Mouse (Mus musculus): ENCODE measurements around the gene Kifc3. TPM values are rescaled to one million over a fixed set of nuclear protein-coding genes. Genes with fewer than 3 reads are reported as not detected.

Gene Kifc3
- total and polyA plus RNA-seq, 3 experiments, result 10.6 to 19.1 TPM; not detected in 1

GRCm38 (mm10) chr8:95146044-95146745, 56.4 kb downstream of the Kifc3 start:
- H3K27me3 ChIP-seq (ENCODE audit: control insufficient read depth in 1 of 2, insufficient read depth in 2 of 2, low read length in 2 of 2), result no peaks in the 10 kb centered on the region

GRCm38 (mm10) chr8:95144631-95145015, 58.0 kb downstream of the Kifc3 start:
- H3K9me3 ChIP-seq (replicated peaks; ENCODE audit: insufficient read depth, low read length), result no peaks in the 10 kb centered on the region
- DNase-seq (ENCODE audit: low read depth, low spot score), result no peak
- H3K9ac ChIP-seq (ENCODE audit: control insufficient read depth, low read depth, low read length, poor library complexity, severe bottlenecking), result no peak overlapping the region
- H3K27ac ChIP-seq (ENCODE audit: control insufficient read depth, low read depth, low read length), result no peak overlapping the region
- peaks cover 0 to 5% of the 10 kb centered on the region in 2 experiments; a peak in 1 of 4 replicates for H3K36me3 ChIP-seq (ENCODE audit: control insufficient read depth in 1 of 2, insufficient read depth in 2 of 2, low read length in 2 of 2)
- no peak overlapping the region for H3K4me3 ChIP-seq (ENCODE audit: control insufficient read depth in 1 of 2, insufficient read depth in 1 of 2, low read depth in 2 of 2, low read length in 2 of 2)
- H3K4me1 ChIP-seq (ENCODE audit: control insufficient read depth in 1 of 2, insufficient read depth in 2 of 2, low read length in 2 of 2), result peaks cover 0 to 20% of the 10 kb centered on the region in 2 experiments
- no peaks in the 10 kb centered on the region for H3K27me3 ChIP-seq (ENCODE audit: control insufficient read depth in 1 of 2, insufficient read depth in 2 of 2, low read length in 2 of 2)
- TF ChIP-seq MXI1 (IDR thresholded peaks at IDR 0.05; ENCODE audit: low read depth, low read length) (no peak), MYC (IDR thresholded peaks at IDR 0.05; ENCODE audit: low read depth, low read length) (no peak), HCFC1 (IDR thresholded peaks at IDR 0.05; ENCODE audit: low read depth, low read length) (no peak), MAFK (IDR thresholded peaks at IDR 0.05; ENCODE audit: borderline replicate concordance, low read depth, low read length) (no peak), CHD2 (IDR thresholded peaks at IDR 0.05; ENCODE audit: low read length) (no peak)
- H3K79me2 ChIP-seq (ENCODE audit: control insufficient read depth, insufficient read depth, low read length, poor library complexity), result peaks cover 2% of the 10 kb centered on the region; the same call in 1 of the 2 replicates

More at GRCm38 (mm10) chr8:95146044-95146745, 56.4 kb downstream of the Kifc3 start:
- Histone ChIP-seq H3K9me3 (replicated peaks; ENCODE audit: insufficient read depth, low read length) (no peaks in the 10 kb centered on the region), H3K9ac (ENCODE audit: control insufficient read depth, low read depth, low read length, poor library complexity, severe bottlenecking) (no peak overlapping the region), H3K79me2 (ENCODE audit: control insufficient read depth, insufficient read depth, low read length, poor library complexity) (peaks cover 2% of the 10 kb centered on the region; the same call in 1 of the 2 replicates), H3K36me3 (ENCODE audit: control insufficient read depth in 1 of 2, insufficient read depth in 2 of 2, low read length in 2 of 2) (peaks cover 0 to 6% of the 10 kb centered on the region in 2 experiments; a peak in 1 of 4 replicates), H3K27ac (ENCODE audit: control insufficient read depth, low read depth, low read length) (no peak overlapping the region), H3K4me1 (ENCODE audit: control insufficient read depth in 1 of 2, insufficient read depth in 2 of 2, low read length in 2 of 2) (peaks cover 0 to 22% of the 10 kb centered on the region in 2 experiments; a peak in 2 of 4 replicates), H3K4me3 (ENCODE audit: control insufficient read depth in 1 of 2, insufficient read depth in 1 of 2, low read depth in 2 of 2, low read length in 2 of 2) (no peak overlapping the region)
- DNase-seq (ENCODE audit: low read depth, low spot score), result no peak
- TF ChIP-seq SMC3 (IDR thresholded peaks at IDR 0.05; ENCODE audit: low read depth, low read length) (no peak), USF2 (IDR thresholded peaks at IDR 0.05; ENCODE audit: borderline replicate concordance in 1 of 2, insufficient read depth in 1 of 2, low read depth in 1 of 2, low read length in 2 of 2) (no peak), ZNF384 (IDR thresholded peaks at IDR 0.05; ENCODE audit: low read depth, low read length) (no peak), NRF1 (IDR thresholded peaks at IDR 0.05; ENCODE audit: insufficient read depth, low read depth, low read length, poor library complexity, severe bottlenecking) (no peak), POLR2AphosphoS2 (IDR thresholded peaks at IDR 0.05; ENCODE audit: low read length) (no peak), ZKSCAN1 (IDR thresholded peaks at IDR 0.05; ENCODE audit: low read depth, low read length) (no peak), SIN3A (IDR thresholded peaks at IDR 0.05; ENCODE audit: low read length) (no peak), ELF1 (IDR thresholded peaks at IDR 0.05; ENCODE audit: low read depth, low read length) (no peak), RCOR1 (IDR thresholded peaks at IDR 0.05; ENCODE audit: low read depth, low read length) (no peak), GATA1 (IDR thresholded peaks at IDR 0.05; ENCODE audit: low read depth, low read length) (no peak), BHLHE40 (IDR thresholded peaks at IDR 0.05; ENCODE audit: borderline replicate concordance, low read depth, low read length) (no peak), CHD2 (IDR thresholded peaks at IDR 0.05; ENCODE audit: low read length) (no peak), EP300 (IDR thresholded peaks at IDR 0.05; ENCODE audit: low read depth in 1 of 2, low read length in 2 of 2) (no peak), CHD1 (IDR thresholded peaks at IDR 0.05; ENCODE audit: low read depth, low read length) (no peak)

Measured in MEL (cell line).